Mouse (Mus musculus) mesoderm, embryonic 11.5 days (tissue): Measurements from ENCODE around the gene Ear6.

ENCODE experiments used
- DNase-seq: peaks from one replicate; pipeline ENCODE4 v3.0.0-alpha.2; 2012; ENCODE audit warnings: low read depth, low spot score

Ear6 gene

DNA sequence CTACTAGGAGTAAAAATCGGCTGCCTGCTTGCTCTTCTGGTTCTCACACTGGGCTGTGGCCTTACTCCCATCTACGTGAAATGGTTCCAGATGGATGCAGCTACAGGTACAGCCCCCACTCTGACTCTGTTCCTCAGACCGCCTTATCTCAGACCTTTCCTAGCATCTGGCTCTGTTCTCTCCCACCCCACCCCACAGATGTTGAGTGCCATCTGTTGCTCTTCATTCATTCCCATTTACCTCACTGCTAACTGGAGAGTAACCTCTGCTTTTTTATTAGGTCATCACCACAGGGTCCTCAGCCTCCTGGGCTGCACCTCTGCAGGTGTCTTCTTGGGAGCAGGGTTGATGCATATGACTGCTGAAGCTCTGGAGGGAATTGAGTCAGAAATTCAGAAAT lies 40.3 kb downstream of the Ear6 start:
- no peak for DNase-seq

DNA sequence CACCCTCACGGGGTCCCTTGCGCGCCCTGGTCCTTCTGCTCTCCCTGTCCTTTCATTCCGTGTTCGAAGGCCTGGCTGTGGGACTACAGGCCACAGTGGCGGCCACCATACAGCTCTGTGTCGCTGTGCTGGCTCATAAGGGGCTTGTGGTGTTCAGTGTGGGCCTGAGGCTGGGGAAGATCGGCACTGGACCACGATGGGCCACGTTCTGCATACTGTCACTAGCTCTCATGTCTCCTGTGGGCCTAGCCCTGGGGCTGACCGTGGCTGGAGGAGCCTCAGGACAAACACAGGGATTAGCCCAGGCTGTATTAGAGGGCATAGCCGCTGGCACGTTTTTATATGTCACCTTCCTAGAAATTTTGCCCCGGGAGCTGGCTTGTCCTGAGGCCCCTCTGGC lies 41.6 kb downstream of the Ear6 start:
- DNase-seq: no peak

DNA sequence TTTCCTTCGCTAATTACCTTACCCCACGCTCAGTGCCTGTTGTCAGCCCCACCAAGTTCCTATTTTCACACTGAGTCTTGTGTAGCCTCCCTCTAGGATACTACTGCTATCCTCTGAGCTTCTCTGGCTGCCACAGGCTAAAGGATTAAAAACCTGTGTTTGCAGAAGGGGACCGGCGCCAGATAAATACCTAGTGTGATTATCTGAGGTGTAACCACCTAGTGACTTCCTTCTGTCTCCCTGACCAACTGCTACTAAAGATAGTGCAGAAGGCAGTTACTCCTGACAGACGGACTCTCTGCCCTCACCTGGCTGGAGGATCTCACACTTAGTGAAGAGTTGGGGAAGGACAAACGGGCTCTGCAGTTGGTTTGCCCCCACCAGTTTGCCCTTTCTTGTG lies 42.5 kb downstream of the Ear6 start:
- DNase-seq: no peak

DNA sequence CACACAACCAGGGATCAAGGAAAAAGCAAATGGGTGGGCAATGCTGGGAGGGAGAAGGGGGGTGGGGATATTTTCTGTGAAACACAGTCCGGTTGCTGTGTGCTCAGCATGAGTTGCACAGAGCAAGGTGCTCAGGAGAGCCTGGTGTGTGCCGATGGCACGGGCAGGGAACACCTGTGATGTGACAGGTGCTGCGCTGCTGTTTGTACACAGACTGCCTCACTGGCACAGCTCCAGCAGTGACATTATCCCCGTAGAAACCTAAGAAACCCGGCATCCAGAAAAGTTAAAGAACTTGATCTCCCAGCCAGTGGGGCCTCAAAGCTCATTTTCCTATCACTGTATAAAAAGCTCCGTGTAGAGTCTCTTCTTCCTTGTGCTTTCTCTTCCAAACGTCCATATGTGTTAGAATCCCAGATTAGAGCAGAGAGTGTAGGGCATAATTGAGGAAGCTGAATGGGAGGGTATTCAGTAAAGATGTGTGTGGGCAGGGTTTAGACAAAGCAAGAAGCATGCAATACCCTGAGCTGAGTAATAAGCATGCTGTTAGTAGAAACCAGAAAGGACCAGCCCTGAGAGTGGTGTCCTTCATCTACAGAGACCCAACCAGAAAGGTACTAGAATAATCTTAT lies 43.2 kb downstream of the Ear6 start:
- DNase-seq: no peak

DNA sequence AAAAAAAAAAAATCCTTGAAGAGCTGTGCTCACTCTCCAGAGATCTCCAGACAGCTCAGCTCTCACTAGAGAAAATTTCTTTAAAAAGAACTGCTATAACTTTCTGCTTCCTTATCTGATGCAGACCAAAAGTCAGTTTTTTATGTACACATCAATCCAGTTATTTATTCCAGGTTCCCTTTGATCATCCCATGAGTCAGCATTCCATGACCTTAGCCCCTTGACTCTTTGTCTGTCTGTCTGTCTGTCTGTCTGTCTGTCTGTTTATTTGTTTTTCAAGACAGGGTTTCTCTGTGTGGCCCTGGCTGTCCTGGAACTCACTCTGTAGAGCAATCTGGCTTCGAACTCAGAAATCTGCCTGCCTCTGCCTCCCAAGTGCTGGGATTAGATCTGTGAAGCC lies 45.9 kb downstream of the Ear6 start:
- DNase-seq: no peak

DNA sequence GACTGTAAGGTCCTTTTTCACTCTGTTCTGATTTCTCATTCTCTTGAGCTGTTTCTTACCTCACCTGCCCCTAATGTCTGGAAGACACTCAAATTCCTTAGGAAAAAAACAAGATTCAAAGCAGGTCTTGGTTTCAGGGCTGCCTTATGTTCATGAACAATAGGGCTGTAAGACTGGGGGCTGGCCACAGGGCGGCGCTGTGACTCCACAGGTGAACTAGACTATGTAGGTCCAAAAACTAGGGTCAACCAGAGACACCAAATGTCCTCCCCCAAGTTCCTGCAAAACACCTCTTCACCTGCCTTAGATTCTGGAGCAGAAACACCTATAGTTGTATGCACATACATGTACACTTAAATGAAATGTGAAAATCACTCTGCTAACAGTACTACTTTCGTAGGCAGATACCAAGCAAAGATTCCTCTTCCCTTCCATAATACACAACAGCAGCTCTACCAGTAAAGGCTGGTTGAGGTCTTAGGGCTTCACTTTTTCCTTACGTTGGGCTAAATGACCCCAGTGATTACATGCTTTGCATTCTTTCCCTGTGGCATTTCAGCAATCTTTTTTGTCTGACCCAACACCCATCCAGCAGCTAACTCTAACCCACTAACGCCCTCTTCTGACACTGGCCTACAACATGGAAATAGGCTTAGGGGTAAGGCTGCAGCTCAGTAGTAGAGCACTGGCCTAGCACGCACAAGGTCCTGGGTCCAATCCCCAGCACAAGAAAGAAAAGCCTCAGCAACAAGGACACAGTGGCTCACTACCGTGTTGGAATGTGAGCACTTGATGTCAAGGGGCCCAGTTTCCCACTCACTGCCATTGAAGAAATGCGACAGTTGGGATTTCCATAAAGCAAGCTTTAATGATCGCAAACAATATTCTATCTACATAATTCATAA lies 49.6 kb downstream of the Ear6 start:
- DNase-seq: peak; percentile 70

DNA sequence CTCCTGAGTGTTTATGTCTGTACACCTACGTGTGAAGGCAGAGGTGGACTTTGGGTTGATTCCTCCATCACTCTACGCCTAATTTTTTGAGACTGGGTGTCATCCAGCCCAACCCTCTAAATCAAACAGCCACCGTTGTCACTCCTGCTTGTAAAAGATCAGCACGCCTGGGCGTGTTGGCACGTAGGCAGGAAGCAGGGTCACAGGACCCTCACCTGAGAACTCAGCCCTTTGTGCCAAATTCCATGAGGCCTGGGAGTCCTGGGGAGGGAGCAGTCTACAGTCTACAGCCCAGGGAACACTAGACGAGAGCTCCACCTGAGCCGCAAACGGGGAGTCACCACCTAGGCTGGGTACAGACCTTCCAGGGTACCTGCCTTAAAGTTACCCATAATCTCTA lies 50.3 kb downstream of the Ear6 start:
- no peak for DNase-seq
